Comparison of ENCODE assay signal across 10 mouse cellular contexts in the genomic region with DNA sequence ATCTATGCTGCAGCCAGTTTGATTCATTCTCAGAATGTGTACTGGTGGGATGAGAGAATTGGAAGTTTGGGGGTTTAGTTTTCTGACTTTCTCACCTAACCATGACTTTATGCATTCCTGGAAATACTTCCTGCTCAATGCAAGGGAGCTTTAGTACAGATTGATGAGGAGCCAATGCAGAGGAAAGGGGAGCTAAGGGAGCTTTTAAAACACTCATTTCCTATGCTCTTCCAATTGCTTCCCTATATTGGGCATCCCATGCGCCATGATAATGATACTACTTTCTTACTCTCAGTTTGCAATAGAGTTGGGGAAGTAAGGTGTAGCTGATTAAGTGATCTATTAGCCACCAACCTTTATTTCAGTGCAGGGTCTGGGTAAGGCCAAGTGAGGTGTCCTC. TPM values are rescaled to one million over a fixed set of nuclear protein-coding genes. Genes with fewer than 3 reads are reported as not detected.
DNase-seq lines count a peak whose midpoint lies in the region; ATAC-seq and TF ChIP-seq lines count a peak whose summit lies in the region.
"Had no signal": no experiment of that assay in that cellular context is flagged by ENCODE, and none has a peak within 500 bp of the region (broad histone marks: within the 10 kb centered on the region; RNA-seq: fewer than 3 reads in every experiment).

No protein-coding gene starts in this region.

- H3K4me1 ChIP-seq in kidney, embryonic 14.5 days (ENCODE audit: control insufficient read depth, insufficient read depth, low read length): no peaks in the 10 kb centered on the region
- H3K4me1 ChIP-seq in cortical plate, adult 2 months (ENCODE audit: control insufficient read depth, insufficient read depth, low read length): no peaks in the 10 kb centered on the region
- peaks cover 11% of the 10 kb centered on the region for H3K4me1 ChIP-seq in hindbrain, embryonic 15.5 days (replicated peaks)
- peaks cover 6% of the 10 kb centered on the region for H3K4me1 ChIP-seq in midbrain, embryonic 14.5 days (ENCODE audit: control insufficient read depth, insufficient read depth, low read length)

- H3K9me3 ChIP-seq in kidney, embryonic 14.5 days (ENCODE audit: control insufficient read depth, low read length): no peaks in the 10 kb centered on the region
- H3K9me3 ChIP-seq in hindbrain, embryonic 15.5 days: no peaks in the 10 kb centered on the region
- no peaks in the 10 kb centered on the region for H3K9me3 ChIP-seq in midbrain, embryonic 14.5 days (ENCODE audit: control insufficient read depth, low read length)

- H3K36me3 ChIP-seq in kidney, embryonic 14.5 days (ENCODE audit: control insufficient read depth, insufficient read depth, low read length): no peaks in the 10 kb centered on the region
- no peaks in the 10 kb centered on the region for H3K36me3 ChIP-seq in hindbrain, embryonic 15.5 days
- no peaks in the 10 kb centered on the region for H3K36me3 ChIP-seq in midbrain, embryonic 14.5 days (ENCODE audit: control insufficient read depth, insufficient read depth, low read length)
- H3K36me3 ChIP-seq: G1E had no signal

- H3K27ac ChIP-seq in kidney, embryonic 14.5 days (ENCODE audit: low read depth, low read length): no peak overlapping the region
- H3K27ac ChIP-seq in cortical plate, adult 2 months (ENCODE audit: insufficient read depth, low read length): no peak overlapping the region
- H3K27ac ChIP-seq in hindbrain, embryonic 15.5 days (replicated peaks): no peak overlapping the region
- H3K27ac ChIP-seq in midbrain, embryonic 14.5 days (replicated peaks; ENCODE audit: low read depth, low read length): no peak overlapping the region; the same call in 1 of the 2 replicates

- H3K9ac ChIP-seq in kidney, embryonic 14.5 days (ENCODE audit: low read depth, low read length): peak overlapping the region; percentile 83; the same call in 1 of the 2 replicates
- peak overlapping the region; percentile 67 for H3K9ac ChIP-seq in hindbrain, embryonic 15.5 days
- peak overlapping the region; percentile 86 for H3K9ac ChIP-seq in midbrain, embryonic 14.5 days (replicated peaks; ENCODE audit: low read length)

- H3K4me2 ChIP-seq in kidney, embryonic 14.5 days (replicated peaks; ENCODE audit: low read depth, low read length): peak overlapping the region; percentile 78
- peak overlapping the region; percentile 79 for H3K4me2 ChIP-seq in hindbrain, embryonic 15.5 days
- H3K4me2 ChIP-seq in midbrain, embryonic 14.5 days (ENCODE audit: low read length): peak overlapping the region; percentile 70

- TF ChIP-seq CTCF in cortical plate, adult 2 months (IDR thresholded peaks at IDR 0.05; ENCODE audit: extremely low read depth, insufficient read depth, low read length): no peak

- no peaks in the 10 kb centered on the region for H3K27me3 ChIP-seq in kidney, embryonic 14.5 days (ENCODE audit: control insufficient read depth, insufficient read depth, low read length)
- H3K27me3 ChIP-seq in hindbrain, embryonic 15.5 days: no peaks in the 10 kb centered on the region
- H3K27me3 ChIP-seq in midbrain, embryonic 14.5 days (ENCODE audit: control insufficient read depth, insufficient read depth, low read length): no peaks in the 10 kb centered on the region

- H3K4me3 ChIP-seq in kidney, embryonic 14.5 days (ENCODE audit: low read length): peak overlapping the region; percentile 68
- H3K4me3 ChIP-seq in cortical plate, adult 2 months (ENCODE audit: insufficient read depth, low read length): peak overlapping the region; percentile 33
- peak overlapping the region; percentile 60 for H3K4me3 ChIP-seq in hindbrain, embryonic 15.5 days
- H3K4me3 ChIP-seq in midbrain, embryonic 14.5 days (replicated peaks; ENCODE audit: low read depth, low read length): peak overlapping the region; percentile 76

- no peak for TF ChIP-seq POLR2A in cortical plate, adult 2 months (IDR thresholded peaks at IDR 0.05; ENCODE audit: extremely low read depth, insufficient read depth, low read length)

- 57% methylated on average over 1 of the region's 1 CpGs for WGBS in kidney, embryonic 14.5 days
- WGBS in hindbrain, embryonic 15.5 days: 72% methylated on average over 1 of the region's 1 CpGs
- 75% methylated on average over 1 of the region's 1 CpGs for WGBS in midbrain, embryonic 14.5 days

- ATAC-seq in kidney, embryonic 14.5 days (ENCODE audit: low FRiP score, low TSS enrichment): no peak; the same call in 1 of the 2 replicates
- ATAC-seq in hindbrain, embryonic 15.5 days (ENCODE audit: low FRiP score, low read depth): no peak; the same call in 1 of the 2 replicates
- peak; percentile 5; the same call in 1 of the 2 replicates for ATAC-seq in midbrain, embryonic 14.5 days (ENCODE audit: low FRiP score, low TSS enrichment)
- ATAC-seq in megakaryocyte-erythroid progenitor cell, adult 5-6 weeks (replicated peaks; ENCODE audit: low FRiP score, low TSS enrichment, poor library complexity, severe bottlenecking): no peak

- no peak for DNase-seq in kidney, postnatal 4 days
- DNase-seq in midbrain, embryonic 14.5 days: no peak
- DNase-seq in gastrocnemius, postnatal 4 days (ENCODE audit: low spot score in 2 of 2): no peak
- no peak for DNase-seq in frontal cortex, postnatal 25 days (ENCODE audit: low spot score in 2 of 2)
- DNase-seq: cerebellum, adult 9-11 months had no signal

RNA-seq across cellular contexts. Expression of a gene that starts 1.0 kb away (rescaled TPM):
- polyA plus RNA-seq in kidney, embryonic 14.5 days (2014; fragmentation: Nextera tagmentation; extraction: Ambion mirVana): 3.5 and 6.8 TPM in 2 replicates
- 0.04 and 0.17 TPM in 2 replicates for polyA plus RNA-seq in cortical plate, adult 2 months (2012; rRNA removed)
- 1.6 and 2.4 TPM in 2 replicates for polyA plus RNA-seq in hindbrain, embryonic 15.5 days (2015; fragmentation: Nextera tagmentation; extraction: Ambion mirVana)
- polyA plus RNA-seq in midbrain, embryonic 14.5 days (2014; fragmentation: Nextera tagmentation; extraction: Ambion mirVana): 1.6 and 2.8 TPM in 2 replicates
- 1 to 10 TPM; 4.2 to 5.2 TPM for total RNA-seq in gastrocnemius, postnatal 4 days (2021)
- total RNA-seq in megakaryocyte-erythroid progenitor cell, adult 5-6 weeks (2014; fragmentation: Nextera tagmentation): not detected in 2 replicates
- total RNA-seq in megakaryocyte-erythroid progenitor cell, adult 5-6 weeks (2017): not detected in 2 replicates
- polyA plus RNA-seq: G1E had no signal
